ENCODE assay signal across 8 mouse cellular contexts in the genomic region with DNA sequence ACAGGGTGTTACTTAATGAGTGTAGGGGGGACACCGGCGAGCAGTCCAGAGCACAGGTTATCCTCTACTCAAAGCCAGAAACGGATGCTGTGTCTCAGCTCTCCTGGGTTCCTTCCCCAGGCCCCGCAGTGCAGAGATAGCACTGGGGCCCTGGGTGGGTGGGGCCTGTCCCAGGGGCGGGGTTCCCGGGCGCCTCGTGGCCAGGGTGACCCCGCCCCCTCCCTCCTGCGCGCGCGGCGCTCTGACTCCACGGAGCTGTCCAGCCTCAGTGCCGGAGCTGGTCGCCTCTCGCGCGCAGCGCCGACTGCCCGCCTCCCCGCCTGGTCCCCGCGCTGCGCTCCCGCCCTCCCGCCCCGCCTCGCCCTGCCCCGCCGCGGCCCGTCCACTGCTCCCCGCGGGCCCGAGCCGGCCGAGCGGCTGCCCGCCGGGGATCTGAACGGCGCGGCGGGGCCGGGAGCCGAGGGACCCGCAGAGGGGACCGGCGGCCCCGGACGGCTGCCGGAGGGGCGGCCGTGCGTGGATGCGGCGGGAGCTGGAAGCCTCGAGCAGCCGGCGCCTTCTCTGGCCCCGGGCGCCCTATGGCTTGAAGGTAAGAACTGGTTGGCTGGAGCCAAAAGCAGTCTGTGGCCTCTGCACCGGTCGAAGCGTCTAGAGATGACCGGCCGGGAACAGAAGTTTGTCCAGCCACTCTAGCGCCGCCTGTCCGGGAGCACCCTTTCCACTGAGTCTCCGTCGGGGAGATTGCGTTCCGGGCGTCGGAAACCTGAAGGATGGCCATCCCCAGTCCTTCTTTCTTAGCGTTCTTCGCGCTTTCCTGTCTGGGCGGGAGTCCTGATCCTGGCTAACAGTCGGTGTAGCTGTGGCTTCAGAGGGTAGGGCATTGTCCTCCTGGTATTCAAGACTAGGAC. TPM values are rescaled to one million over a fixed set of nuclear protein-coding genes. Genes with fewer than 3 reads are reported as not detected.
A peak's percentile ranks its signal among the peaks of the same experiment; 100 is the strongest.
DNase-seq lines count a peak whose midpoint lies in the region; ATAC-seq lines count a peak whose summit lies in the region.

Gene Drd2 (plus strand): TSS at position 492 of the 908 bp plus-strand sequence.

- 2% methylated on average over 74 of the region's 84 CpGs for WGBS in heart, embryonic 10.5 days
- 4% methylated on average over 23 of the region's 84 CpGs for WGBS in embryonic facial prominence, embryonic 14.5 days
- 2% methylated on average over 70 of the region's 84 CpGs for WGBS in intestine, embryonic 14.5 days

- no peaks in the 10 kb centered on the region for H3K9me3 ChIP-seq in heart, embryonic 10.5 days
- no peaks in the 10 kb centered on the region for H3K9me3 ChIP-seq in embryonic facial prominence, embryonic 14.5 days (ENCODE audit: control insufficient read depth, low read length)
- H3K9me3 ChIP-seq in intestine, embryonic 14.5 days (ENCODE audit: control insufficient read depth, low read length) = no peaks in the 10 kb centered on the region

- peaks cover 15% of the 10 kb centered on the region for H3K4me1 ChIP-seq in heart, embryonic 10.5 days
- H3K4me1 ChIP-seq in embryonic facial prominence, embryonic 14.5 days (ENCODE audit: control insufficient read depth, insufficient read depth, low read length) = peaks cover 7% of the 10 kb centered on the region; the same call in 1 of the 2 replicates
- H3K4me1 ChIP-seq in intestine, embryonic 14.5 days (replicated peaks; ENCODE audit: control insufficient read depth, insufficient read depth, low read length) = 0 out of 2 replicates have a peak, but pooled peaks cover 4% of the 10 kb centered on the region

- no peak for DNase-seq in heart, embryonic 10.5 days (ENCODE audit: low spot score)
- no peak for DNase-seq in heart, postnatal 36 days
- peak; percentile 71 to 78 for DNase-seq in adrenal gland, postnatal 36 days
- peak; percentile 72 for DNase-seq in embryonic facial prominence, embryonic 14.5 days (ENCODE audit: low spot score)
- peak; percentile 68 for DNase-seq in intestine, embryonic 14.5 days (ENCODE audit: low spot score)
- peak; percentile 1 for DNase-seq in lung, postnatal 25 days (ENCODE audit: low spot score)
- DNase-seq in right cerebral cortex, postnatal 10 days (ENCODE audit: low spot score in 2 of 2) = peak; percentile 33 to 60
- DNase-seq in thymus, adult 18-20 months = no peak

- no peak within 1 kb of the TSS for H3K27ac ChIP-seq in heart, embryonic 10.5 days
- no peak within 1 kb of the TSS for H3K27ac ChIP-seq in embryonic facial prominence, embryonic 14.5 days (replicated peaks; ENCODE audit: low read depth, low read length)
- no peak within 1 kb of the TSS for H3K27ac ChIP-seq in intestine, embryonic 14.5 days (ENCODE audit: low read depth)

- no peaks in the 10 kb centered on the region for H3K36me3 ChIP-seq in heart, embryonic 10.5 days
- H3K36me3 ChIP-seq in embryonic facial prominence, embryonic 14.5 days (ENCODE audit: control insufficient read depth, insufficient read depth, low read length) = no peaks in the 10 kb centered on the region
- H3K36me3 ChIP-seq in intestine, embryonic 14.5 days (ENCODE audit: control insufficient read depth, insufficient read depth, low read length) = no peaks in the 10 kb centered on the region

- peak within 1 kb of the TSS; percentile 53 for H3K4me3 ChIP-seq in heart, embryonic 10.5 days
- peak within 1 kb of the TSS; percentile 38 for H3K4me3 ChIP-seq in embryonic facial prominence, embryonic 14.5 days (ENCODE audit: low read depth, low read length)
- peak within 1 kb of the TSS; percentile 27 for H3K4me3 ChIP-seq in intestine, embryonic 14.5 days (ENCODE audit: low read depth, low read length)

- intact Hi-C loops in heart, postnatal 36 days (cut with DNase I) = no loop called here

- peaks cover 42% of the 10 kb centered on the region for H3K27me3 ChIP-seq in heart, embryonic 10.5 days (ENCODE audit: insufficient read depth, poor library complexity, severe bottlenecking)
- H3K27me3 ChIP-seq in embryonic facial prominence, embryonic 14.5 days (replicated peaks; ENCODE audit: control insufficient read depth, insufficient read depth, low read length) = peaks cover 42% of the 10 kb centered on the region
- peaks cover 34% of the 10 kb centered on the region for H3K27me3 ChIP-seq in intestine, embryonic 14.5 days (replicated peaks; ENCODE audit: control insufficient read depth, insufficient read depth, low read length)

- H3K9ac ChIP-seq in embryonic facial prominence, embryonic 14.5 days (ENCODE audit: low read depth, low read length) = no peak within 1 kb of the TSS
- no peak within 1 kb of the TSS for H3K9ac ChIP-seq in intestine, embryonic 14.5 days (ENCODE audit: low read length)

- peak within 1 kb of the TSS; percentile 64 for H3K4me2 ChIP-seq in embryonic facial prominence, embryonic 14.5 days (ENCODE audit: low read depth, low read length)
- peak within 1 kb of the TSS; percentile 58 for H3K4me2 ChIP-seq in intestine, embryonic 14.5 days (ENCODE audit: low read length)

- ATAC-seq in embryonic facial prominence, embryonic 14.5 days (ENCODE audit: low read depth) = peak; percentile 85
- ATAC-seq in intestine, embryonic 14.5 days (replicated peaks; ENCODE audit: low FRiP score, low TSS enrichment, low read depth) = peak; percentile 89

RNA-seq across cellular contexts. Expression of gene Drd2, which starts in this region (rescaled TPM):
- polyA plus RNA-seq in heart, embryonic 10.5 days (2016; fragmentation: Nextera tagmentation; extraction: Ambion mirVana) = 0.05 TPM in 1 of 2 replicates, not detected in the other
- total RNA-seq in heart, postnatal 36 days (2021) = 1 to 10 TPM in 1 of 2 experiments, under 1 TPM in 1; 0.81 to 1.1 TPM
- 1 to 10 TPM in 1 of 2 experiments, under 1 TPM in 1; 0.95 to 1.7 TPM for total RNA-seq in adrenal gland, postnatal 36 days (2021)
- 0.07 TPM in 1 of 2 replicates, not detected in the other for polyA plus RNA-seq in embryonic facial prominence, embryonic 14.5 days (2014; fragmentation: Nextera tagmentation; extraction: Ambion mirVana)
- 0.20 TPM in 1 of 2 replicates, not detected in the other for polyA plus RNA-seq in intestine, embryonic 14.5 days (2014; fragmentation: Nextera tagmentation; extraction: Ambion mirVana)

Comparison
In these comparisons a context has a peak if more than half of its experiments do, and no peak if none do; other contexts are left out.
1. Peak in DNase-seq, ATAC-seq, H3K4me3 ChIP-seq and H3K4me2 ChIP-seq in embryonic facial prominence, embryonic 14.5 days; RNA of the gene not detected or under 1 TPM.
2. Peak in DNase-seq, ATAC-seq, H3K4me3 ChIP-seq and H3K4me2 ChIP-seq in intestine, embryonic 14.5 days; RNA of the gene not detected or under 1 TPM.
3. DNase-seq: peak in adrenal gland, postnatal 36 days (2 of 2), lung, postnatal 25 days (single experiment) and right cerebral cortex, postnatal 10 days (2 of 2); none in heart, embryonic 10.5 days (single experiment), heart, postnatal 36 days (0 of 2) and thymus, adult 18-20 months (0 of 2).
4. Peak in every context shown above with its lines, with median percentiles within 50 percentile points of each other: H3K4me3 ChIP-seq.